Mouse (Mus musculus): ENCODE data around the gene Cdkl2. TPM values are rescaled to one million over a fixed set of nuclear protein-coding genes. Genes with fewer than 3 reads are reported as not detected.

The Cdkl2 gene
- polyA plus RNA-seq, 1 experiment from 2014 or later, result 0.94 TPM

DNA sequence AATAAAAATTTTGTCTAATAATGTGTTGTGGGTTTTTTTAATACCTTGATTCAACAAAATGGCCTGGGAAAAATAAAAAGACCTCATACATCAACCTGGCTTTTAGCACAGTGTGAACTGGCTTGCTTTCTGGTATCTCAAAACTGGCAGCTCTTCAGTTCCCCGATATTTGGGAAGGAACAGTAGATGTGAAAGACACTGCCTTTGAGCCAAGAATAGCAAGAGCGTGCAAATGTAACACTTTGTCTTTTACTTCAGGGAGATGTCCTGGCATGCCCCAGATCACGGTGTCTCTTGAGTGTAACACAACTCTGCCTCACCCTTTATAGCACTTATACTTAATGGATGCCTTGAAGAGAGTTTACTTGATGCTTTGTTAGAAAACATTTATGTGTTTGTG is 71.6 kb downstream of the Cdkl2 start:
- H3K9ac ChIP-seq, result no peak overlapping the region
- H3K9me3 ChIP-seq (replicated peaks), result no peaks in the 10 kb centered on the region
- no peak overlapping the region for H3K4me3 ChIP-seq
- no peak for ATAC-seq (replicated peaks; ENCODE audit: insufficient number of reproducible peaks, insufficient read depth, low FRiP score, low read depth)
- H3K4me1 ChIP-seq (replicated peaks), result no peaks in the 10 kb centered on the region
- H3K4me2 ChIP-seq, result no peak overlapping the region
- no peak overlapping the region for H3K27ac ChIP-seq
- WGBS, result 72% methylated on average over 3 of the region's 3 CpGs
- H3K27me3 ChIP-seq, result no peaks in the 10 kb centered on the region
- H3K36me3 ChIP-seq, result 0 out of 2 replicates have a peak, but pooled peaks cover 2% of the 10 kb centered on the region

DNA sequence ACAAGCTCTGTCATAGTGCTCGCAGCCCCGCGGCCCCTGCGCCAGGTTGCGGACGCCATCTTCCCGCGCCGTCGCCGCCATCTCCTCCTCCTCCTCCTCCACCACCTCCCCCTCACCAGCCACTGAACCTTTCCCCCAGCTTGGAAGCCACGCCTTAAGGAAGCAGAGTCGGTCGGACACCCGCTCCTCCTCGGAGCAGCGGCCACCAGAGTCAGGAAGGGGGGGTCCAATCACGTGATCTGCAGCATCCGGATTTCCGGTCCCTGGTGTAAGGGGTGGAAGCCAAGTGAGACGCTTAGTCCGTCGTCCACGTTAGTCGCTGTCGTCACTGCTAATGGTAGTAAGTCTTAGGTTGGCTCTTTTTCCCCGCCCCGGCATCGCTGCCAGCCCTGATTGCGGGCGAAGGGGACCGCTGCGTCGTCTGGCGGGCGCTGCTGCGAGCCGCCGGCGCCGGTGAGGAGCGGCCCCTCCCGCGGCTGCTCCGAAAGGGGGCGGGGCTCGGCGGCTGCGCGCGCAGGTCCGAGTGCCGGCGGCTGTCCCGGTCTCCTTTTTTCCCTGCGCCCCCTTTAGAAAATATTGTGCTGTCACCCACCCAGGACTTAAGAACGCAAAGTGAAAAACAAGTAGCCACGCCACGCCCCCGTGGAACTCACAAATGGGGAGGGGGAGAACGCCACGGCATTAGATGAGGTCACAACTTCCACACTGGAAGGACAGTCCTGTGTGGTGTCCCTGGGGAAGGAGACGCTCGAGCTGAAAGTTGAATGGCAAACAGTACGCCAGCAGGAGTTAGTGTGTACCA is 80.8 kb downstream of the Cdkl2 start, which contains the start of gene Rchy1:
TSS of gene Rchy1 (minus strand) at position 430 of the 802 bp plus-strand sequence.
- H3K9ac ChIP-seq, result peak within 1 kb of the TSS; percentile 74
- ATAC-seq (replicated peaks; ENCODE audit: insufficient number of reproducible peaks, insufficient read depth, low FRiP score, low read depth), result peak; percentile 95
- under 1% methylated on average over 65 of the region's 65 CpGs for WGBS
- H3K27ac ChIP-seq, result peak within 1 kb of the TSS; percentile 99
- H3K36me3 ChIP-seq, result no peaks in the 10 kb centered on the region
- H3K27me3 ChIP-seq, result no peaks in the 10 kb centered on the region
- H3K4me3 ChIP-seq, result peak within 1 kb of the TSS; percentile 74
- no peaks in the 10 kb centered on the region for H3K9me3 ChIP-seq (replicated peaks)
- peaks cover 30% of the 10 kb centered on the region for H3K4me1 ChIP-seq (replicated peaks)
- H3K4me2 ChIP-seq, result peak within 1 kb of the TSS; percentile 65

DNA sequence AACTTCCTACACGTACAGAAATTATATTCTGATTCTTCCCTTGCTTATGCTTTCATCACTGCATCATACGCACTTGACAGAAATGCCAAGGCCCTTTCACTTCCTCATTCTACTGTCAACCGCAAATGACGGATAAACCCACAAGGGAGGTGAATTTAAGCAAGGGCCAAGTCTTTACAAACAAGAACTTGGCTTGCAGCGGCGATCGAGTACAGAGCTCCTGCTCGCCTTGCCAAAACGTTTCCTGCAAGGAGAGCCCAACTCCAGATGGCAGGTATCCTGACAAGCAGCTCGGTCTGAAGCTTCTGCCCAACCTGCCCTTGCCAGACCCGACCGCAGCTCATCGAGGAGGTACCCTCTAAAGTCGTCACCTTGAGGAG is 81.4 kb downstream of the Cdkl2 start:
- H3K9me3 ChIP-seq (replicated peaks), result no peaks in the 10 kb centered on the region
- WGBS, result under 1% methylated on average over 14 of the region's 14 CpGs
- H3K36me3 ChIP-seq, result peaks cover 2% of the 10 kb centered on the region
- peak overlapping the region; percentile 65 for H3K4me2 ChIP-seq
- H3K27me3 ChIP-seq, result no peaks in the 10 kb centered on the region
- H3K4me3 ChIP-seq, result peak overlapping the region; percentile 74
- H3K9ac ChIP-seq, result peak overlapping the region; percentile 74
- H3K4me1 ChIP-seq (replicated peaks), result peaks cover 30% of the 10 kb centered on the region
- H3K27ac ChIP-seq, result peak overlapping the region; percentile 99
- ATAC-seq (replicated peaks; ENCODE audit: insufficient number of reproducible peaks, insufficient read depth, low FRiP score, low read depth), result no peak

DNA sequence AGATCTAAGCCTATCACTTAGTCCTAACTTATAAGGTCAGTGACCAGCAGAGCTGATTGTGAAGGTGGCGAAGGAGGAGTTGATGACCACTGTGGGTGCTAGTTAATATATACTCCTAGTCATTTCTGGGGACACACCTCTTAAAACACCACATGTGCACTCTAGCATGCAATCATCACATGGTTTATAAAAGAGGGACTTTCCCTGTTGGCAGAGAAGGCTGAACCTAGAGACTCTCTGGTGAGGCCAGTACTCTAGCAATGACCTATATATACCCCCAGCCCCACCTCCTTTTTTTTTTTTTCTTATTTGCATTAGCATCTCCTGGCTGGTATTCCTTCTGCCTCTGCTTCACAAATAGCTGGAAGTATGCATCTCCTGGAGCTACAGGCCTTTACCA is 82.3 kb downstream of the Cdkl2 start:
- Histone ChIP-seq H3K27ac (peak overlapping the region; percentile 99), H3K4me1 (replicated peaks) (peaks cover 30% of the 10 kb centered on the region), H3K9me3 (replicated peaks) (no peaks in the 10 kb centered on the region), H3K36me3 (peaks cover 10% of the 10 kb centered on the region), H3K4me3 (peak overlapping the region; percentile 74), H3K4me2 (peak overlapping the region; percentile 65), H3K27me3 (no peaks in the 10 kb centered on the region), H3K9ac (peak overlapping the region; percentile 74)
- 88% methylated on average over 1 of the region's 1 CpGs for WGBS
- no peak for ATAC-seq (replicated peaks; ENCODE audit: insufficient number of reproducible peaks, insufficient read depth, low FRiP score, low read depth)

DNA sequence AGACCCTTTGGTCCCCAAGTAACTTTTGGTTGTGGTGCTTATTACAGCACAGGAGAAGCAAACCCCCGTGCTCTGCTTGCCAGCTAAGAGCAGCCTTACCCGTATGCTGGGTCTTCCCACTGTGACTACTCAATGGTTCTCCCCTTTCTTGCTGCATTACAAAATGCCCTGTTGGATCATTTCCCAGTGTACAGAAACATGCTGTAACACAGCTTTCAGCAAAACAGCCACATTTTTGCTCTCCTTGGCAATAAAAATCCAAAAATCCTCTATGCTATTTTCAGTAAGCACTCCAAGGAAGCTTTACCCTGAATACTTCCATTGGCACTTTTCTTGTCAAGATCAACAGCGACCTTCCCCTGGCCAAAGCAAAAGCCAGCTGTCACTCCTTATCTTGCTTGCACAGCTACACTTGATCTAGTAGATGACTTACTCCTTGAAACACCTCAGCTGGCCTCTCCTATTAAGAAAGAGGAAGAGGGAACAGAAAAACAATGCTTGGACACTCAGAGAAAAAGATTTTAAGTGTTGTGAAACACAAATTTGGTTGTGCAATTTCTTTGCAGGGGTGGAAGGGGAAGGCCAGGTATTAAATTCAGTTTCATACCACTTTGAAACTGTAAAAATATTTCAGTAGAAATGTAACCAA is 83.0 kb downstream of the Cdkl2 start:
- peak overlapping the region; percentile 36 for H3K9ac ChIP-seq
- no peaks in the 10 kb centered on the region for H3K9me3 ChIP-seq (replicated peaks)
- H3K27ac ChIP-seq, result peak overlapping the region; percentile 99
- H3K4me2 ChIP-seq, result peak overlapping the region; percentile 65
- no peak for ATAC-seq (replicated peaks; ENCODE audit: insufficient number of reproducible peaks, insufficient read depth, low FRiP score, low read depth)
- H3K36me3 ChIP-seq, result peaks cover 12% of the 10 kb centered on the region
- WGBS, result 23% methylated on average over 3 of the region's 3 CpGs
- no peaks in the 10 kb centered on the region for H3K27me3 ChIP-seq
- peak overlapping the region; percentile 27 for H3K4me3 ChIP-seq
- H3K4me1 ChIP-seq (replicated peaks), result peaks cover 30% of the 10 kb centered on the region

DNA sequence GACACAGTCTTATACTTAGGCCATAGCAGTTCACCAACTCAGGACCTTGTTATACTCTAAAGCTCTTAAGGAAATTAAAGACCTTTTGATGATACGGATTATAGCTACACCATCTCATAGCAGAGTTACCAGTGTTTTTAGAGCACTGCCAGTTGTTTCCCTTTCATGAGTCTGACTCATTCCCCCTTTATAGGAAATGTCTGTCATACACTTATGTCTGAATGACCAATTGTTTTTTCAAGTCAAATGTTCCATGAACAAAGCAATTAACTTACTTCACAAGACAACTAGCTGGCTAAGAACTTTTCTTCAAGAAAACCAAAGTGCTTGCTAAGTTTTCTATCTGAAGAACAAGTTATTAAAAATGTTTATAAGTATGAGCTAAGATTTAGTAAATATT is 83.7 kb downstream of the Cdkl2 start:
- H3K27me3 ChIP-seq, result no peaks in the 10 kb centered on the region
- peaks cover 17% of the 10 kb centered on the region for H3K36me3 ChIP-seq
- no peak overlapping the region for H3K4me3 ChIP-seq
- WGBS, result 62% methylated on average over 1 of the region's 1 CpGs
- ATAC-seq (replicated peaks; ENCODE audit: insufficient number of reproducible peaks, insufficient read depth, low FRiP score, low read depth), result no peak
- no peak overlapping the region for H3K9ac ChIP-seq
- H3K9me3 ChIP-seq (replicated peaks), result no peaks in the 10 kb centered on the region
- no peak overlapping the region; the same call in 1 of the 2 replicates for H3K27ac ChIP-seq
- H3K4me1 ChIP-seq (replicated peaks), result peaks cover 30% of the 10 kb centered on the region
- H3K4me2 ChIP-seq, result peak overlapping the region; percentile 65

DNA sequence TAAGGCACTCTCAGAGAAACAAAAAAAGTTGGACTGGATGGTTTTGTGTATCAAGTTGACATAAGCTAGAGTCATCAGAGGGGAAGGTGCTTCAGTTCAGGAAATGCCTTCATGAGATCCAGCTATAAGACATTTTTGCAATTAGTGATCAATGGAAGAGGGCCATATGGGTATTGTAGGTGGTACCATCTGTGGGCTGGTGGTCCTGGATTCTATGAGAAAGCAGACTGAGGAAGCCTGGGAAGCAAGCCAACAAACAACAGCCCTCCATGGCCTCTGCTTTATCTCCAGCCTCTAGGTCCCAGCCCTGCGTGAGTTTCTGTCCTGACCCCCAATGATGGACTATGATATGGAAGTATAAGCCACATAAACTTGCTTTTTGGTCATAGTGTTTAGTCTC is 84.6 kb downstream of the Cdkl2 start:
- Histone ChIP-seq H3K9me3 (replicated peaks) (no peaks in the 10 kb centered on the region), H3K4me2 (no peak overlapping the region), H3K4me3 (no peak overlapping the region), H3K27ac (no peak overlapping the region), H3K9ac (no peak overlapping the region), H3K27me3 (no peaks in the 10 kb centered on the region), H3K36me3 (peaks cover 21% of the 10 kb centered on the region), H3K4me1 (replicated peaks) (peaks cover 28% of the 10 kb centered on the region)
- ATAC-seq (replicated peaks; ENCODE audit: insufficient number of reproducible peaks, insufficient read depth, low FRiP score, low read depth), result no peak
- WGBS, result 48% methylated on average over 1 of the region's 1 CpGs

DNA sequence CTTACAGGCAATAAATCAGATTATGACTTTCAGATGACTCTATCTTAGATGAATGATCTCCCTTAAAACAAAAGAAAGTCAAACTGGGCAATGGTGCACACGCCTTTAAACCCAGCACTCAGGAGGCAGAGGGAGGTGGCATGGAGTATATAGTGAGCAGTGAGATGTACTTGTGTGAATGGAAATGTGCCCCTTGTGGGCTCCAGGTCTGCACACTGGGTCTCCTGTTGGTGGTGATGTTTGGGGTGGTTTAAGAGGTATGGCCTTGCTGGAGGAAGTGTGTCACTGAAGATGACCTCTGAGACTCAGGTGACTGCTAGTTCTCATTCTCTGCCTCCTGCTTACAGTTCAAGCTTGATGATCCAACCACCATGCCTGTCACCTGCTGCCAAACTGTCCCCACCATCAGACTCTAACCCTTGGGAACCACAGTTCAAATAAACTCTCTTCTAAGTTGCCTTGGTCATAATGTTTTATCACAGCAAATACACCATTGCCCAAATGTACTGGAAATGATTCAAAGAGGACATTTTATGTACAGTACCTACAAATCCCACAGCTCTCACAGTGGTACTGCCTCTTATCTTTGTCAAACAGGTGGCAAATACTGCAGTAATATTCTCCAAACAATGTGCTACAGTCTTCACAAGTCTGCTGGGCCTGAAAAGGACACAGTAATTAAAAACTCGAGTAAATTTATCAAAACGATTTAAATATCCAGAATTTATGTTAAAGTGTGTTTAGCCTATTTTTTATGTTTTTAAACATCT is 86.5 kb downstream of the Cdkl2 start:
- Histone ChIP-seq H3K36me3 (peaks cover 36% of the 10 kb centered on the region), H3K4me2 (no peak overlapping the region), H3K4me3 (no peak overlapping the region), H3K27ac (no peak overlapping the region), H3K9ac (no peak overlapping the region), H3K27me3 (no peaks in the 10 kb centered on the region), H3K4me1 (replicated peaks) (peaks cover 22% of the 10 kb centered on the region), H3K9me3 (replicated peaks) (no peaks in the 10 kb centered on the region)
- WGBS, result 90% methylated on average over 3 of the region's 3 CpGs
- ATAC-seq (replicated peaks; ENCODE audit: insufficient number of reproducible peaks, insufficient read depth, low FRiP score, low read depth), result no peak

Other genes starting within 250 kb of the Cdkl2 start
- 57.7 and 63.1 TPM in 2 replicates for gene Rchy1, start 80.8 kb downstream of the Cdkl2 start, polyA plus RNA-seq (2015; fragmentation: Nextera tagmentation; extraction: Ambion mirVana)
- not detected in 2 replicates for gene Odaph, start 56.4 kb downstream of the Cdkl2 start, polyA plus RNA-seq (2015; fragmentation: Nextera tagmentation; extraction: Ambion mirVana)
- gene G3bp2, start 39.8 kb upstream of the Cdkl2 start, polyA plus RNA-seq (2015; fragmentation: Nextera tagmentation; extraction: Ambion mirVana), result 126 and 128 TPM in 2 replicates
- 28.4 and 29.1 TPM in 2 replicates for gene Uso1, start 94.1 kb upstream of the Cdkl2 start, polyA plus RNA-seq (2015; fragmentation: Nextera tagmentation; extraction: Ambion mirVana)
- not detected in 2 replicates for gene U90926, start 171.5 kb upstream of the Cdkl2 start, polyA plus RNA-seq (2015; fragmentation: Nextera tagmentation; extraction: Ambion mirVana)
- 0.18 TPM in 1 of 2 replicates, not detected in the other for gene Ppef2, start 212.4 kb upstream of the Cdkl2 start, polyA plus RNA-seq (2015; fragmentation: Nextera tagmentation; extraction: Ambion mirVana)
- gene Naaa, start 234.3 kb upstream of the Cdkl2 start, polyA plus RNA-seq (2015; fragmentation: Nextera tagmentation; extraction: Ambion mirVana), result 8.1 and 8.3 TPM in 2 replicates